Mouse (Mus musculus) thymus, adult 2 months (tissue): ENCODE results near the gene Nacc2.

Experiments used
- CTCF ChIP-seq: fragments of 200-500 bp; IDR thresholded peaks from 2 replicates; pipeline ENCODE4 v1.5.1; 2012; ENCODE audit warnings: mild to moderate bottlenecking, control low read depth, low read length, moderate library complexity, borderline replicate concordance; ENCODE audit not compliant: control insufficient read depth, poor library complexity, insufficient read depth; ENCODE audit errors: extremely low read depth
- POLR2A ChIP-seq: fragments of 200-500 bp; IDR thresholded peaks from 2 replicates; pipeline ENCODE4 v1.6.1; 2012; ENCODE audit warnings: mild to moderate bottlenecking, low read length, control low read depth, moderate library complexity; ENCODE audit not compliant: control insufficient read depth, poor library complexity, insufficient read depth; ENCODE audit errors: extremely low read depth

DNA sequence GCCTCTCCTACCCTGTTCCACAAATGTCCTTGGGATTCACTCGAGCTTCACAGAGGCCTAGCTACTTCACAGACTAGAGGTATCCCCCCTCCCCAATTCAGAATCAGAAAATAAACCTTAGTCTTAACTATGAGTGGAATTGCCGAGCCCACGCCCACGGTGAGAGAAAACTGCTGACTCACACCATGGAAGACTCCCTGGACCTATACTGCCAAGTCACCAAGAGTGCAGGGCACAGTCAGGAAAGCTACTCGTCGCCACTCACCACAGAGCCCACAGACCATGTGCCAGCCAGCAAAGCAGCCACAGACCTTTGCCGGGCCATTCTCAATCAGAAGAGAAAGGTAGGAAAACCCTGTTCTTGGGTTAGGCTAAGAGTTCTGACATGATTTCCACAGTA is 54.8 kb downstream of the Nacc2 start:
- TF ChIP-seq CTCF (no peak), POLR2A (no peak)
